Mouse (Mus musculus): Measurements from ENCODE around the gene Pgm2.

DNA sequence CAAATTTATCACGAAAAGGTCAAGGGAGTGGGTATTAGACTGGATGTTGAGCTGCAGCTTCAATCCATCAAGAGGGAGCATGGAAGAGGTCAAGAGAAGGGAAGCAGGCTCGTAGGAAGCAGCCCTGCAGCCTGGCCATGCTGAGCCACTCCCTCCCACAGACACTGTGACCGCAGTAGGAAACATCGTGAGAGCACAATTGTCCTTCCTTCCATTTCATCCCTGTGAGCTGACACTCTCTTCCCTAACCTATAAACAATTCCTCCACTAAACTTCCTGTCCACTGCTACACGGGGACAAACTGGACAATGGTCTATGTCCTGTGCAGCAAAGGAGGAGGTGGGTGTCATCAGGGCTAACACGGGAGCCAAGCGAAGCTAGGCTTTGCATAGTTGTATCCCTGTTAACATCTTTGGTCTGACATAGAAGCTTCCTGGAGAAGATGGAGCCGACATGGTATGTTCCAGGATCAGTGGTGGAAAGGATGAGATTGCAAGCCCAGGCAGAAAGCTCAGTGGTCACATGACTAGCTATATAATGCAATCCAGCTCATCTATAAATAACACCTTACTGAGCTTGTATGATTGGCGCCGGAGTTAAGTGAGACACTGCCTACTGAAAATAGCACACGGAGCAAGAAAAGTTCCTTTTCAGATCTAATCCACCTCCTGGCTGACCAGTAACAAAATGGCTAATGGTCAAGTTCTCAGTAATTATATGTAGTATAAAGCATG lies 29.0 kb upstream of the Pgm2 start:
- no peak for TF ChIP-seq CTCF (IDR thresholded peaks at IDR 0.05; ENCODE audit: low read depth)
- TF ChIP-seq EP300 (IDR thresholded peaks at IDR 0.05; ENCODE audit: low read depth) = no peak

Data from heart, postnatal 0 days (tissue).